Mouse (Mus musculus) megakaryocyte-erythroid progenitor cell, adult 5-6 weeks (primary cell): ENCODE results near the gene Irf6. TPM values are rescaled to one million over a fixed set of nuclear protein-coding genes. Genes with fewer than 3 reads are reported as not detected.
A peak's percentile ranks its signal among the peaks of the same experiment; 100 is the strongest.

Experiments used
- ATAC-seq: replicated peaks from 2 replicates; pipeline ENCODE4 v1.8.0; 2016; ENCODE audit warnings: mild to moderate bottlenecking, inconsistent platforms; ENCODE audit not compliant: severe bottlenecking, poor library complexity, low FRiP score, low TSS enrichment
- total RNA-seq, 2 experiments: library from RNA; stranded (forward) in 1 of 2; stranded (reverse) in 1 of 2; fragments of 200-1000, 215-1000 nt in 1 of 2; fragments of >200 nt in 1 of 2; fragmentation: Nextera tagmentation in 1 of 2; gene quantifications; 2 replicates each; pipeline ENCODE4 v1.2.3; 2014 to 2017

Irf6 gene
- 1.0 TPM in 1 of 2 replicates, not detected in the other for total RNA-seq (2014; fragmentation: Nextera tagmentation)
- total RNA-seq (2017): 0.19 and 0.50 TPM in 2 replicates

DNA sequence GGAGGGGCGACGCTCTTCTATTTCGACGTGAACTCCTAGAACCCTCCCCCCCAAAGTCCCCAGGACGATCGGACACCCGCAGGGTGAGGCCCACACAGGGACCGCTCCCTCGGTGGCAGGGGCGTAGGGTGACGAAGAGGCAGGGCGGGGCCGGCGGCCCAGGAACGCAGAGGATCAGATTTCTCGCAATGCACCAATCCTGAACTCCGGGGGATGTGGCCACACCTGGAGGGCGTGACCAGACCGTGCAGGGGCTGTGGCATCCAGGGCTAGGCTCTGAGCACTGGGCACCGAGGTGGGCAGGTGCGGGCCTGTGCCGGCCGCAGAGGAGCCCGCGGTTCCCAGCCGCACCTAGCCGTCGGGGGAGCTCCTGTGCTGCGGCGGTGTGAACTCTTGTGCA is at the start of gene Irf6:
Gene Irf6 (plus strand): TSS at position 240 of the 400 bp plus-strand sequence.
- peak; percentile 95 for ATAC-seq

- ATAC-seq: no peak
Observed at GRCm38 (mm10) chr1:193112093-193112492, 40.8 kb upstream of the Irf6 start.

DNA sequence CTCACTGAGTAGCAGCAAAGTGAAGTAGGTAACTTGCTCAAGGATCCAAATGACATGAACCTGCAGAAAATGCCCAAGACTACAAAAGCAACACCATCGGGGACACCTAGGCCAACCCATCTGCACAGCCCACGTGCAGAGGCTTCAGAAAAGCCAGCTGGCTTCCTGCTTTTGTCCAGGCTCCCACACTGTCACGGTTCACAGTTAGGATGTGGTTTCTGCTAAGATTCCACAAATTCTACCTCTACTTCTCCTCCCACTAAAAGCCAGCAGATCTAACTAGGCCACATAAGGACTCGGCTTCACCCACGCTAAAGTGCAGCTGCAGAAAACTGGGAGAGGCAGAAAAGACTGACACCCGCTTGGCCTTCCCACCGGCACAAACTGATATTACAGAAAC is 30.1 kb upstream of the Irf6 start:
- no peak for ATAC-seq

DNA sequence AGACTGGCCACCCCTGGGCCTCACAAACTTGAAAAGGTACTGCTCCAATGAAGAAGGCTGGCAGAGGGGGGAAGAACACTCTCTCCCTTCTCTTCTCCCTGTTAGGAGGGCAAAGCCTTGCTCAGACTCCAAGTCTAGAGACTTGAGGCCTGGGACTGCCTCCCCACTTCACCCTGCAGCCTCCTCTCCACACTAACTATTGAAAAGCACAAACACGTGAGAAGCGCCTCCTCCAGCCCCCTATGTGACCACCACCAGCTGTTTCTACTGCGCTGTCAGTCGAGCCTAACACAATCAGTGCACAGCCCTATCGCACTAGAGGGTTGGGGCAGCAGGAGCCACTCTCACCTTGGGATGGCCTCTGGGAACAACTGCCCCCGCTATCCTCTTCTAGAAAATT is 29.6 kb upstream of the Irf6 start:
- no peak for ATAC-seq

DNA sequence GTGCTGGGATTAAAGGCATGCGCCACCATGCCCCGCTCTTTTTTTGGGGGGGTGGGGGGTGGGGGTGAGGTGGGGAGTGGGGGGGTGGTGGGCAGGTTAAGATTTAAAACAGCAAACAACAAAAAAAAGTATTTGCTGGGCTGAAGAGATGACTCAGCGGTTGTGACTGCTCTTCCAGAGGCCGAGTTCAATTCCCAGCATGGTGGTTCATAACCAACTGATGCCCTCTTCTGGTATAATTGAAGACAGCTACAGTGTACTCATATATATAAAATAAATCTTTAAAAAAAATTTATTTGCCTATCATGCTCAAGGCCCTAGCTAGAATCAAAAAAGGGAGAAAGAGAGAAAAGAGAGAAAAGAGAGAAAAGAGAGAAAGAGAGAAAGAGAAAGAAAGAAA is 27.1 kb upstream of the Irf6 start:
- ATAC-seq: no peak

- no peak for ATAC-seq
Observed at GRCm38 (mm10) chr1:193128055-193128454, 24.9 kb upstream of the Irf6 start.

- no peak for ATAC-seq
Observed at GRCm38 (mm10) chr1:193129321-193129720, 23.6 kb upstream of the Irf6 start.

DNA sequence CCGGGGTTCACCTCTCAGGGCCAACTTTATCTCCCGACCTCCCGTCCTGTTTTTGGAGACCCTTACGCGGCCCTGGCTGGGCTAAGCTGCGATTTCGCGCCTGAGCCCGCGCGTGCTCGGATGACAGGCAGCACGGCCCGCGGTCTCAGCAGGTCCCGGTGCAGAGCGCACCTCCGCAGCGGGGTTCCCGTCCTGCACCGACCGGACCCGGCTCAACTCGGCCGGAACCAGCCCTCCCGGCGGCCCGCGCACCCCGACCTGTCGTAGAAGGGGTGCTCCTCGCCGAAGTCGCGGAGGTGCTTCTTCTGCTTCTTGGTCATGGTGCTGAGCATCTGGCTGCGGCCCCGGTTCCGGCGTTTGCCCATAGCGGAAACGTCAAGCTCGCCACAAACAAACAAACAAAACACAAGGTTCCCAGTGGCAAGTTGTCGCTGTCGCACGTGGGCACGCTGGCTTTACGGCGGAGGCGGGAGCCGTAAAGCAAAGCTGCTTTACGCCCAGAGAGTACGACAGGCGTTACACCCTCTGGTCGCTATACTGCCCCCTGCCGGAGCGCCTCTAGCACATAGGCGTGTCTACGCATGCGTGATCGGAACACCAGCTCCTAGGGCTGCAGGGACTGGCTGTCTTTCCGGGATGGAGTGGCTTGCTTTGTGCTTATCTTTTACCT is 23.0 kb upstream of the Irf6 start, which contains the start of gene Diexf:
Gene Diexf (minus strand): TSS at position 487 of the 670 bp plus-strand sequence.
- ATAC-seq: peak; percentile 92

- ATAC-seq: peak; percentile 54
Observed at GRCm38 (mm10) chr1:193130456-193130825, 22.5 kb upstream of the Irf6 start.

- ATAC-seq: no peak
Observed at GRCm38 (mm10) chr1:193130839-193131238, 22.1 kb upstream of the Irf6 start.

GRCm38 (mm10) chr1:193131311-193131948 is 21.5 kb upstream of the Irf6 start:
- ATAC-seq: no peak

- ATAC-seq: no peak
Observed at GRCm38 (mm10) chr1:193132385-193132784, 20.5 kb upstream of the Irf6 start.

- no peak for ATAC-seq
Observed at GRCm38 (mm10) chr1:193133726-193134125, 19.2 kb upstream of the Irf6 start.

- ATAC-seq: no peak
Observed at GRCm38 (mm10) chr1:193138087-193138486, 14.8 kb upstream of the Irf6 start.

DNA sequence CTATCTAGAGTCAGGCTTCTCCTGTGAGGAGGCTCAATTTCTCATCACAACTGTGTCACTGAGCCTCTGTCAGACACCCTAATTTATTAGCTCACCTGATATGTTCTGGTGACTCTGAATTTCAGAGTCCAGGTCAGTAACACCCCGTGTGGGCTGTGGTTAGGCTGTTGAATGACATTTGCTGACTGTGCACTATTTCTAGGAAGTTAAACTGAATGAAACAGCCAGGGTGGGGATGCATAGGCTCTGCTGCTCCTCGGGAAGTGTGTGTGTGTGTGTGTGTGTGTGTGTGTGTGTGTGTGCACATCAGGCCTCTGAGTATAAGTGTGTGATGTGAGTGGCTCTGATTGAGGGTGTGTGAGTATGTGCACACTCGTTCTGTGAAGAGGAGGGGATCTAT is 14.2 kb upstream of the Irf6 start:
- ATAC-seq: 0 out of 2 replicates have a peak, but pooled peaks have one; percentile 51

GRCm38 (mm10) chr1:193141118-193141517 is 11.8 kb upstream of the Irf6 start:
- ATAC-seq: no peak

GRCm38 (mm10) chr1:193142517-193143062 is 10.3 kb upstream of the Irf6 start:
- no peak for ATAC-seq

DNA sequence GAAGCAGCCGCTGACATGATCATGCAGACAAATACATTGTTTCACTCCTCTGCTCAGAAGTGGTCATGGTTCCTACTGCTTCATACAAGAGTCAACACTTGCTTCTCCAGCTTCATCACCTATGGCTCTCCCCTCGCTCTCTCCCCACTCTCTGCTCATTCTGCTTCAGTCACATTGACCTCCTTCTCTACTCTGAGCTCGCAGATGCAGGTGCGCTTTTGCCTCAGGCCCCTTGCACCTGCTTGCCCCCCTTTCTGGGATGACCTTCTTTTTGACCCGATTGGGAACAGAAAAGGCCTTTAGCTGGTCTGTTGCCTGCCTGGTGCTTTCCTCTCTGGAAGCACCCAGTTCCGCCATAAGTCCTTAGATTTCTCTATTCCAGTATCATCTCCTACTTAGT is 8.4 kb upstream of the Irf6 start:
- ATAC-seq: no peak

GRCm38 (mm10) chr1:193145101-193145500 is 7.8 kb upstream of the Irf6 start:
- ATAC-seq: no peak

GRCm38 (mm10) chr1:193146416-193146815 is 6.5 kb upstream of the Irf6 start:
- no peak for ATAC-seq

GRCm38 (mm10) chr1:193149231-193149630 is 3.7 kb upstream of the Irf6 start:
- no peak for ATAC-seq
